Mouse (Mus musculus): ENCODE measurements around the gene Tert.

DNA sequence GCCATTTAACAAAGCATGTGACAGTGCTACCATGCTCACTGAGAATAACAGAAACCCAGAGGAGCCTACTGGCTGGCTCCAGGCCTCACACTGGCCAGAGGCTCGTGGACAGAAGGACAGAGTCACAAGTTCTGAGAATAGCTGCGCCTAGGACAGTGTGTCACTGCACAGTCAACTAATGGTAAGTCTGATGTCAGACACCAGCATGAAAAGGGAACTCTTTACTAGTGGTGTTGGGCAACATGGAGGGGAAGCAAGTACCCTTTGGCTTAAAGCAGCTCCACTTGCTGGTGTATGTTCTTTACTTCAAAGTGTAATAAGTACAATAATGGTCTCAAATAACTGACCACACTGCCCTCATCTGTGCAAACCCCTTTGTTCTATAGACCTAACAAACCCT is 66.6 kb downstream of the Tert start:
- no peak for TF ChIP-seq CTCF (IDR thresholded peaks at IDR 0.05; ENCODE audit: low read depth)
- no peak for TF ChIP-seq EP300 (optimal IDR thresholded peaks at IDR 0.05)
